Mouse (Mus musculus) hindbrain, embryonic 14.5 days (tissue): ENCODE measurements around the gene Tsr3. TPM values are rescaled to one million over a fixed set of nuclear protein-coding genes. Genes with fewer than 3 reads are reported as not detected.
"Not testable (repeated sequence)": the region's sequence is repeated elsewhere in the genome, so short reads cannot be mapped to it uniquely, and the experiment has no call there.

ENCODE experiments used
- ATAC-seq: fragments of 200-750 bp; cut with Nextera tagmentation; 2 replicates; pipeline ENCODE4 v1.8.0; 2017; ENCODE audit warnings: moderate number of reproducible peaks, mild to moderate bottlenecking, moderate TSS enrichment, moderate library complexity; ENCODE audit not compliant: low FRiP score
- DNase-seq: peaks from one replicate; pipeline ENCODE4 v3.0.0-alpha.2; 2015; ENCODE audit warnings: low spot score
- H3K27ac ChIP-seq: fragments of 300-500 bp; sonication (generic); 2 replicates; pipeline ENCODE4 v1.5.1; 2014; ENCODE audit warnings: mild to moderate bottlenecking, moderate library complexity
- H3K27me3 ChIP-seq: fragments of 300-500 bp; sonication (generic); 2 replicates; pipeline ENCODE4 v1.6.1; 2014; ENCODE audit warnings: mild to moderate bottlenecking, low read length, mixed read lengths; ENCODE audit not compliant: control insufficient read depth, insufficient read depth
- H3K36me3 ChIP-seq: fragments of 300-500 bp; sonication (generic); replicated peaks from 2 replicates; pipeline ENCODE4 v1.6.1; 2014; ENCODE audit not compliant: control insufficient read depth, insufficient read depth
- H3K4me1 ChIP-seq: fragments of 300-500 bp; sonication (generic); replicated peaks from 2 replicates; pipeline ENCODE4 v1.6.1; 2014; ENCODE audit warnings: antibody characterized with exemption, low read length, mixed read lengths; ENCODE audit not compliant: control insufficient read depth, insufficient read depth
- H3K4me2 ChIP-seq: fragments of 300-500 bp; sonication (generic); replicated peaks from 2 replicates; pipeline ENCODE4 v1.6.1; 2014; ENCODE audit warnings: mild to moderate bottlenecking, moderate library complexity
- H3K4me3 ChIP-seq: fragments of 300-500 bp; sonication (generic); replicated peaks from 2 replicates; pipeline ENCODE4 v1.5.1; 2014; ENCODE audit warnings: mild to moderate bottlenecking, low read length
- H3K9ac ChIP-seq: fragments of 300-500 bp; sonication (generic); 2 replicates; pipeline ENCODE4 v1.6.1; 2014
- H3K9me3 ChIP-seq: fragments of 300-500 bp; sonication (generic); 2 replicates; pipeline ENCODE4 v1.6.1; 2016; ENCODE audit warnings: low read length; ENCODE audit not compliant: control insufficient read depth
- WGBS: fragments of 180-500 bp; shearing (Covaris S2); extraction: QIAGEN DNeasy Blood & Tissue Kit; methylation state at CpG from one replicate; pipeline ENCODE4 v1.1.7; 2014; 5-methylcytosine and 5-hydroxymethylcytosine counted together
- polyA plus RNA-seq: library from polyadenylated mRNA; unstranded; fragments of >200 nt; fragmentation: Nextera tagmentation; extraction: Ambion mirVana; gene quantifications from 2 replicates; pipeline ENCODE4 v1.2.1, GENCODE M21; 2014

Tsr3 gene
- polyA plus RNA-seq, 1 experiment from 2014 or later, result 52.1 TPM

DNA sequence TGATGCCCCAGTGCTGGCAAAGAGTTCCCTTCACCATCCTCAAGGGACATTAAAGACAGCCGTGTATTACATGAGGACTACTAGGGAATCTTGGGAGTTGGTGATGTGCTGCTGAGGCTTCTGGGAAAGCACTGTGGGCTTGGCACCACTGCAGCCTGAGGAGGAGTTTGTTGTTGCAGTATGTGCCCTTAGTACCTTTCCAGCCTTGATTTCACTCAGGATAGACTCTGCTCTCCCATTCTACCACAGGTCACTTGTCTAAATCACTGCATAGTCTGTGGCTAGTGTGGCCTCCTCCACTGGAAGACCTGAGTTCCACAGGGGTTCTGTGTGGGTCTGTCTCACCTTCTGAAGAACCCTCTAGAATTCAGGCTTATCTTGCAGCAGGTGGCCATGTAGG is 19.2 kb upstream of the Tsr3 start:
- Histone ChIP-seq H3K36me3 (peaks cover 41% of the 10 kb centered on the region), H3K4me2 (no peak overlapping the region), H3K27ac (no peak overlapping the region), H3K9ac (no peak overlapping the region), H3K4me1 (0 out of 2 replicates have a peak, but pooled peaks cover 7% of the 10 kb centered on the region), H3K9me3 (no peaks in the 10 kb centered on the region), H3K4me3 (no peak overlapping the region), H3K27me3 (no peaks in the 10 kb centered on the region)
- ATAC-seq, result no peak
- WGBS, result 88% methylated on average over 1 of the region's 1 CpGs
- DNase-seq, result no peak

DNA sequence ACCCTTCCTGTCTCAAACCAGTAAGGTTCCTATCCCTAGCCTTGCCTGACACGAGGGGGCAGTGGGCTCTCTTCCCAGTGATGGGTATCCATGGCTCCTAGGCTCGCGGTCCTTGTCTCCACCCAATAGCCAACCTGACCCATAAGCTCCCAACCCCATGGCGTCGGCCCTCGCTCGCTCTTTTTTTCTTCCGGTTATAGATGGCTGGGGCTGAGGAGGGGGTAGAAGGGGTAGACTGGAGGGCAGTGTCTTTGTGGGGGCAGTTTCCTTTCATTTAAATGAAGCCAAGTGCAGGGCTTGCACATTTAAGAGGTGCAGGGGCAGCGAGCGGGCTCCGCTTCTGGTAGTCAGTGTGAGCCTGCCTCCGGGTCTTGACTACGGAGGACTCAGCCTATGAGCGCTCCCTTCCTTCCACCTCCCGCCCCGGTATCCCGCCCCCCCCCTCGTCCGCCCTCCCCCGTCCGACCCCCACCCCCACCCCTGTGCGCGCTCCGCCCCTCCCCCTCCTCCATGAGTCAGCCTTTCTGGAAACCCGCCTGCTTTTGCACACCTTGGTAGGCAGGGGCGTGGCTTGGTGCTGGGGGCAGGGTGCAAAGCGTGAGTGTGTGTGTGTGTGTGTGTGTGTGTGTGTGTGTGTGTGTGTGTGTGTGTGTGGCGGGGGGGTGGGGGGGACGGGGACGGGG is 18.0 kb upstream of the Tsr3 start:
- H3K4me2 ChIP-seq, result peak overlapping the region; percentile 65
- no peaks in the 10 kb centered on the region for H3K9me3 ChIP-seq
- H3K4me1 ChIP-seq, result 0 out of 2 replicates have a peak, but pooled peaks cover 7% of the 10 kb centered on the region
- H3K27ac ChIP-seq, result peak overlapping the region; percentile 71
- no peaks in the 10 kb centered on the region for H3K27me3 ChIP-seq
- H3K36me3 ChIP-seq, result peaks cover 43% of the 10 kb centered on the region
- peak overlapping the region; percentile 37 for H3K4me3 ChIP-seq
- DNase-seq (peak; percentile 46), ATAC-seq (peak; percentile 82)
- peak overlapping the region; percentile 61 for H3K9ac ChIP-seq
- 0% methylated on average over 16 of the region's 30 CpGs for WGBS

DNA sequence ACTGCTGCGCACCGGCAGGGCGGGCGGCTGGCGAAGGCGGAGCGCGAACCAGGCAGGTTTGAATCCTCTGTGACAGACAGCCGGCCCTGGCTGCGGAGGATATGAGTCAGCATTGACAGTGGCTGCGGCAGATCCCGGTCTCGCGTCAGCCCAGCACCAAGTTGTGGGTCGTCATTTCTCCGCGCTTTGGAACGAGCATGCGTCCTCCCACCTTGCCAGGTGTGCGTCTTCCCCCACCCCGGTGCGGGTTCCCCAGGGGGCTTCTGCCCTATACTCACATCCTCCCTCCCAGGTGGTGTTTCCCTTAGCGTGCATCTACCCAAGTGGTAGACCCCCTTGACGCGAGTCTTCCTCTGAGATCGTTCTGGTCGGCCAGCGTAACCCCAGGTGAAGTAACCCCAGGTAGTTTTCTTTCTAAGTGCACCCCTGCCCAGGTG is 17.4 kb upstream of the Tsr3 start:
- peak; percentile 89 for ATAC-seq
- not testable (repeated sequence) for H3K4me1 ChIP-seq, DNase-seq, H3K9ac ChIP-seq, H3K27me3 ChIP-seq, H3K27ac ChIP-seq, H3K9me3 ChIP-seq
- Histone ChIP-seq H3K4me3 (peak overlapping the region; percentile 37), H3K4me2 (peak overlapping the region; percentile 65), H3K36me3 (peaks cover 39% of the 10 kb centered on the region)
- 18% methylated on average over 13 of the region's 28 CpGs for WGBS

DNA sequence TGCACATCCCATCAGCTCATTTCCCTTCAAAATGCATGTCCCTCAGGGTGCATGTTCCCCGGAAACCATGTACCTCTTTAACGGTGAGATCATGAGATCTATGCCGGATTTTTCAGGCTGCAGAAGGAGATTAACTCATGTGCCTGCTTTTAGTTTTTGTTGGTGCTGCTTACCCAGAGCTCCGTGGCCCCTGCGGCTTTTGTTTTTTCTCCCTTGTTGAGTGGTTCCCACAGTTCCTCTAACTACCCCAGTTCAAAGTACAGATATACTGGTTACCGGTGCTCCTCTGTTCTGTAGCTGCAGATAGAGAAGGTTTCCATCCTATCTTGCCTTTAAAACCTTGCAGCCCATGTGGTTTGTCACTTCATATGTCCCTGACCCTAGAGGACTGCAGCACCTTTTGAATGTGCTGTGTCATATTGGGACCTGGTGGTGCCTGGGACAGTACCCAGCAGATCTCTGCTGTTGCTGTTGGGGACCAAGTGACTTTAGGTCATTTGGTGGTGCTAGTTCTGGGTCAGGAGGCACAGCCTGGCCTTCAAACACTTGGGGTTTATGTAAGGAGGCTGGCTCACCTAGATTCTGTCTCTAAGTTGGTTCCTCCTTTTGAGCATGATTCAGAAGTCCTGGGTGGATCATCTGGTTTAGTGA is 16.9 kb upstream of the Tsr3 start:
- Histone ChIP-seq H3K36me3 (peaks cover 34% of the 10 kb centered on the region), H3K9me3 (no peaks in the 10 kb centered on the region), H3K9ac (no peak overlapping the region), H3K27ac (no peak overlapping the region), H3K27me3 (no peaks in the 10 kb centered on the region), H3K4me3 (peak overlapping the region; percentile 37; the same call in 1 of the 2 replicates), H3K4me1 (0 out of 2 replicates have a peak, but pooled peaks cover 7% of the 10 kb centered on the region), H3K4me2 (peak overlapping the region; percentile 65)
- 45% methylated on average over 6 of the region's 6 CpGs for WGBS
- ATAC-seq (no peak), DNase-seq (no peak)

DNA sequence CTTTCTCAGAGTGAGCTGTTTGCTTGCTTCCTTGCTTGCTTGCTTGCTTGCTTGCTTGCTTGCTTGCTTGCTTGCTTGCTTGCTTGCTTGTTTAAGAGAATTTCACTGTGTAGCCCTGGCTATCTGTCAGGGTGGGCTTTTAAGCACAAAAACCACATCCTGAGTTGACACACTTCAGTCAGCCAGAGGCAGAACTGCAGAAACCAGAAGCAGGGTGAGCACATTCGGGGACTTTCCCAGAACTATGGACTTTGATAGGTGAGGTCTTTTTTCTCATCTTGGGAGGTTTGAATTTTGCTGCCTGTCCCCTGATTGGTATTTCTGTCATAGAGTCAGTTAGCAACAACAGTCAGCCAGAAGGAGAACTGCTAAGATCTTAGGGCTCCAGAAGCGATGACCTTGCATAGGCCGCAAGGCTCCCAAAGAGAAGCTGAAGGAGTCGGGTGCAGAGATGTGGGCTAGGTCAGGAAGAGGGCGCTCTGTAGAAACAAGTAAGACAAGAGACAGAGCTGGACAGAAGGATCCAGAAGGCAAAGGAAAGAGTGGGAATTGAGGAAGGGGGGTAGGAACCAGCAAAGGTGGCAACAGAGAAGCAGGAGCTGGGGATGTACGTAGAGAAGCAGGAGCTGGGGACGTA is 15.3 kb upstream of the Tsr3 start:
- Histone ChIP-seq H3K9ac (no peak overlapping the region), H3K4me1 (0 out of 2 replicates have a peak, but pooled peaks cover 7% of the 10 kb centered on the region), H3K36me3 (peaks cover 24% of the 10 kb centered on the region), H3K27me3 (no peaks in the 10 kb centered on the region), H3K4me3 (no peak overlapping the region), H3K4me2 (no peak overlapping the region), H3K27ac (no peak overlapping the region), H3K9me3 (no peaks in the 10 kb centered on the region)
- 90% methylated on average over 7 of the region's 7 CpGs for WGBS
- ATAC-seq (no peak), DNase-seq (no peak)

DNA sequence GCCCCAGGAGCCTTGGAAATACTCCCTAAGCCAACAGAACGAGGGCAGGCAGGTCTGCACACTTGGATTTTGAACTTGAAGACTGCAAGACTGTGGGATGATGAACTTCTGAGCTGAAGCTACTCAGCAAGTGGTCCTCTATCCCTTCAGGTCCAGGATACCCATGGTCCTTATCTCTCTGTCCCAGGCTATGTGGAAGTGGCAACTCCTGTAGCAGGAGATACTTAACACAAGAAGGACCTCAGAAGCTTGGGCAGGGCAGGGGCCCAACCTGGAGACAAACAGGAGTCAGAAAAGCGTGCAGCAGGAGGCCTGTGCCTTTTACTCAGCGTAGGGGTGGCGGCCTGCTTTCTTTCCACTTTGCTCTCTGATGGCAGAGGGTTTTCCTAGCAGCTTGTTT is 14.3 kb upstream of the Tsr3 start:
- 90% methylated on average over 4 of the region's 4 CpGs for WGBS
- ATAC-seq, result no peak

DNA sequence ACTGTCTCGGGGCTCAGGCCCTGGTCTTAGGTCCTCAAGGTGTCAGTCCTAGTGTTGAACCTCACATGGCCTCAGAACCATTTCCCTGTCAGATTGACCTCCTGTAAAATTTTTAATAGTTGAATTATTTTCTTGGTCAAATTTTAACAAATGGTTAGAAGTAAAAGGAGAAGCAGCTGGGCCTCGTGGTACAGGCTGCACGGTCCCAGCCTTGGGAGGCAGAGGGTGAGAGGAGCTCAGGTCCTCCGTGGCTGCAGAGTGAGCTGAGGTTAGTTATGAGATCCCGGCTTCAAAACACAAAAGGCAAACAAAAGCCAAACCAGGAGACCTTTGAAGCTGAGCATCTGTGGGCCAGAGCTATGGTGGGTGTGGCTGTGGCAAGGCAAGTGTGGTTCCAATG is 12.0 kb upstream of the Tsr3 start:
- H3K9me3 ChIP-seq, result no peaks in the 10 kb centered on the region
- no peak for DNase-seq
- H3K9ac ChIP-seq, result no peak overlapping the region
- H3K4me1 ChIP-seq, result no peaks in the 10 kb centered on the region
- no peak overlapping the region for H3K4me2 ChIP-seq
- H3K4me3 ChIP-seq, result no peak overlapping the region
- 94% methylated on average over 5 of the region's 5 CpGs for WGBS
- peaks cover 37% of the 10 kb centered on the region for H3K36me3 ChIP-seq
- no peak for ATAC-seq
- H3K27ac ChIP-seq, result no peak overlapping the region
- no peaks in the 10 kb centered on the region for H3K27me3 ChIP-seq

More for the DNA sequence above, 14.3 kb upstream of the Tsr3 start:
- Histone ChIP-seq H3K4me3 (no peak overlapping the region), H3K27ac (no peak overlapping the region), H3K4me2 (no peak overlapping the region), H3K4me1 (0 out of 2 replicates have a peak, but pooled peaks cover 7% of the 10 kb centered on the region), H3K9me3 (no peaks in the 10 kb centered on the region), H3K27me3 (no peaks in the 10 kb centered on the region), H3K9ac (no peak overlapping the region), H3K36me3 (peaks cover 28% of the 10 kb centered on the region)
- DNase-seq, result no peak

DNA sequence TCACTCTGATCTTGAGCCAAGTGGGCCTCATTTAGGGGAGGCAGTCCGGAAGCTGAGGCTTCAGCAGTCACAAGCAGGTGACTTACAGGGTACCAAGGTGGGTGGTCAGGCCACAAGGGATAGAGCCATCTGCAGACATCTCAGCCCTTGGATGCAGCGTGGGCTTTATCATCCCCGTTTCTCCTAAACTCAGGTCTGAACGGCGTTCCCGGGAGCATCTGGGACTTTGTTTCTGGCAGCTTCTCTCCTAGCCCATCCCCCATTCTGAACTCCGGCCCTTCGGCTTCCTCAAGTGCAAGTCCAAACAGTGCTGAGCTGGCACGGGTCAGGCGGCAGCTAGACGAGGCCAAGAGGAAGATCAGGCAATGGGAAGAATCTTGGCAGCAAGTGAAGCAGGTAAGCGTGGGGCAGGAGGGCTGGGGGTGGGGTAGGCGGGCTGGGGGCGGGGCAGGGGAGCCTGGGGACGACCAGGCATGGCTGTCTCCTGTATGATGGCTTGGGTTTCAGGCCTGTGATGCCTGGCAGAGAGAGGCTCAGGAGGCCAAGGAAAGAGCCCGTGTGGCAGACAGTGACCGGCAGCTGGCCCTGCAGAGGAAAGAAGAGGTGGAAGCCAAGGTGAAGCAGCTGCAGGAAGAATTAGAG is 9.8 kb upstream of the Tsr3 start:
- H3K27ac ChIP-seq, H3K4me3 ChIP-seq, H3K27me3 ChIP-seq, H3K4me1 ChIP-seq, DNase-seq, H3K9me3 ChIP-seq, H3K4me2 ChIP-seq, H3K9ac ChIP-seq: not testable (repeated sequence)
- WGBS, result 82% methylated on average over 13 of the region's 17 CpGs
- H3K36me3 ChIP-seq, result peaks cover 46% of the 10 kb centered on the region
- peak; percentile 56; the same call in 1 of the 2 replicates for ATAC-seq

DNA sequence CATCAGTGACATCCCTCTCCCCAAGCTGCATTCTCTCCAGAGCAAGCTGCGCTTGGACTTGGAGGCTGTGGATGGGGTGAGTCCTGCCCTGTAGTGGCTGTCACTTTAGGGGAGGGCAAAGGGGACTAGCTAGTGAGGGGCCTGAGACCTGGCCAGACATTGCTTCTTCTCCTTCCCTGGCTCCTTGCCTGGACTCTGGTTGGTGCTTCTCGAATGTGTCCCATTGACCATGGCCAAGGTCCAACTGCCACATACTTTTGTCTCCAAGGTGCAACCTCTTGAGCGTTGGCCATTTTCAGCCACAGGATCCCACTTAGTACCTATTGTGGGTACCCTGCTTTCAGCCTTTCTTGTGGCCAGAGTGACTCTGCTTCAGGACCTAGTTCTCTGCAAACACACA is 9.3 kb upstream of the Tsr3 start:
- no peak overlapping the region for H3K9ac ChIP-seq
- no peaks in the 10 kb centered on the region for H3K9me3 ChIP-seq
- H3K27ac ChIP-seq, result no peak overlapping the region
- no peaks in the 10 kb centered on the region for H3K27me3 ChIP-seq
- DNase-seq, result no peak
- no peak overlapping the region for H3K4me2 ChIP-seq
- no peak overlapping the region for H3K4me3 ChIP-seq
- no peak for ATAC-seq
- H3K4me1 ChIP-seq, result no peaks in the 10 kb centered on the region
- 93% methylated on average over 3 of the region's 3 CpGs for WGBS
- H3K36me3 ChIP-seq, result peaks cover 50% of the 10 kb centered on the region
